Mouse (Mus musculus) liver, embryonic 14.5 days (tissue): Measurements from ENCODE around the gene Aqp11. TPM values are rescaled to one million over a fixed set of nuclear protein-coding genes. Genes with fewer than 3 reads are reported as not detected.

ENCODE experiments used
- ATAC-seq: fragments of 200-750 bp; cut with Nextera tagmentation; 2 replicates; pipeline ENCODE4 v1.8.0; 2017; ENCODE audit warnings: moderate number of reproducible peaks, mild to moderate bottlenecking, moderate library complexity; ENCODE audit not compliant: insufficient read depth
- DNase-seq, 3 experiments: peaks; one replicate each; pipeline ENCODE4 v3.0.0-alpha.2; 2012 to 2013; ENCODE audit warnings: low read depth in 3 of 3, low spot score in 3 of 3
- H3K27ac ChIP-seq: fragments of 300-500 bp; sonication (generic); 2 replicates; pipeline ENCODE4 v1.5.1; 2014; ENCODE audit warnings: moderate library complexity, mild to moderate bottlenecking, control low read depth, inconsistent platforms
- H3K27me3 ChIP-seq: fragments of 300-500 bp; sonication (generic); 2 replicates; pipeline ENCODE4 v1.6.1; 2014; ENCODE audit warnings: mild to moderate bottlenecking, low read length, moderate library complexity; ENCODE audit not compliant: control insufficient read depth, insufficient read depth
- H3K36me3 ChIP-seq: fragments of 300-500 bp; sonication (generic); replicated peaks from 2 replicates; pipeline ENCODE4 v1.6.1; 2014; ENCODE audit warnings: low read depth; ENCODE audit not compliant: control insufficient read depth, insufficient read depth
- H3K4me1 ChIP-seq, 2 experiments: fragments of 200-500 bp in 1 of 2; fragments of 300-500 bp in 1 of 2; sonication (generic) in 1 of 2; replicated peaks; 2 replicates each; pipeline ENCODE4 v1.6.1; 2012 to 2014; ENCODE audit warnings: antibody characterized with exemption in 1 of 2, inconsistent platforms in 1 of 2, low read length in 1 of 2; ENCODE audit not compliant: control insufficient read depth in 2 of 2, insufficient read depth in 2 of 2
- H3K4me2 ChIP-seq: fragments of 300-500 bp; sonication (generic); 2 replicates; pipeline ENCODE4 v1.6.1; 2014; ENCODE audit warnings: low read depth, mild to moderate bottlenecking, control low read depth, moderate library complexity
- H3K4me3 ChIP-seq, 2 experiments: fragments of 200-500 bp in 1 of 2; fragments of 300-500 bp in 1 of 2; sonication (generic) in 1 of 2; 2 replicates each; pipeline ENCODE4 v1.5.1; 2012 to 2014; ENCODE audit warnings: low read depth in 2 of 2, low read length in 2 of 2, mild to moderate bottlenecking in 2 of 2, control low read depth in 1 of 2, inconsistent platforms in 1 of 2, moderate library complexity in 1 of 2; ENCODE audit not compliant: insufficient read depth in 1 of 2
- H3K9ac ChIP-seq: fragments of 300-500 bp; sonication (generic); replicated peaks from 2 replicates; pipeline ENCODE4 v1.6.1; 2014; ENCODE audit warnings: mild to moderate bottlenecking, control low read depth, moderate library complexity
- H3K9me3 ChIP-seq: fragments of 300-500 bp; sonication (generic); 2 replicates; pipeline ENCODE4 v1.6.1; 2016; ENCODE audit warnings: low read length, mixed read lengths; ENCODE audit not compliant: control insufficient read depth
- CTCF ChIP-seq: IDR thresholded peaks from 2 replicates; pipeline ENCODE4 v1.5.1; 2016; ENCODE audit warnings: antibody characterized with exemption, low read depth, control low read depth
- EP300 ChIP-seq: IDR thresholded peaks from 2 replicates; pipeline ENCODE4 v1.6.1; 2016; ENCODE audit warnings: antibody characterized with exemption, low read depth
- WGBS: fragments of 180-500 bp; shearing (Covaris S2); extraction: QIAGEN DNeasy Blood & Tissue Kit; methylation state at CpG from one replicate; pipeline ENCODE4 v1.1.7; 2014; ENCODE audit not compliant: insufficient replicate concordance; 5-methylcytosine and 5-hydroxymethylcytosine counted together
- polyA plus RNA-seq, 2 experiments: library from polyadenylated mRNA; depleted of rRNA in 1 of 2; stranded (reverse) in 1 of 2; unstranded in 1 of 2; fragments of >200 nt; fragmentation: Nextera tagmentation in 1 of 2; extraction: Ambion mirVana in 1 of 2; gene quantifications; 2 replicates each; pipeline versions ENCODE4 v1.2.1 to v1.2.3; 2012 to 2014

Aqp11 gene
- polyA plus RNA-seq, 2 experiments = 7.4 to 22.3 TPM

GRCm38 (mm10) chr7:97707809-97708208 is 30.3 kb downstream of the Aqp11 start:
- H3K4me1 ChIP-seq = no peaks in the 10 kb centered on the region
- no peaks in the 10 kb centered on the region for H3K9me3 ChIP-seq
- no peak overlapping the region for H3K4me2 ChIP-seq
- H3K9ac ChIP-seq = no peak overlapping the region
- 59% methylated on average over 5 of the region's 5 CpGs for WGBS
- ATAC-seq = no peak
- H3K27me3 ChIP-seq = no peaks in the 10 kb centered on the region
- H3K4me3 ChIP-seq = no peak overlapping the region
- no peak for DNase-seq
- no peak for TF ChIP-seq CTCF
- TF ChIP-seq EP300 = no peak
- peaks cover 4% of the 10 kb centered on the region for H3K36me3 ChIP-seq
- H3K27ac ChIP-seq = no peak overlapping the region

- peaks cover 2% of the 10 kb centered on the region; the same call in 1 of the 2 replicates for H3K36me3 ChIP-seq
- H3K9ac ChIP-seq = no peak overlapping the region
- H3K27ac ChIP-seq = no peak overlapping the region
- H3K4me1 ChIP-seq = no peaks in the 10 kb centered on the region
- H3K27me3 ChIP-seq = no peaks in the 10 kb centered on the region
- 72% methylated on average over 4 of the region's 4 CpGs for WGBS
- no peak for DNase-seq
- no peak overlapping the region for H3K4me3 ChIP-seq
- no peaks in the 10 kb centered on the region for H3K9me3 ChIP-seq
- no peak for ATAC-seq
- no peak overlapping the region for H3K4me2 ChIP-seq
- TF ChIP-seq EP300 = no peak
- TF ChIP-seq CTCF = no peak
These were observed 31.0 kb downstream of the Aqp11 start for GRCm38 (mm10) chr7:97707123-97707522.

GRCm38 (mm10) chr7:97701106-97701505 is 37.0 kb downstream of the Aqp11 start:
- no peak for DNase-seq
- no peak overlapping the region for H3K27ac ChIP-seq
- WGBS = 73% methylated on average over 6 of the region's 6 CpGs
- no peak for ATAC-seq
- no peaks in the 10 kb centered on the region for H3K36me3 ChIP-seq
- H3K27me3 ChIP-seq = no peaks in the 10 kb centered on the region
- H3K4me2 ChIP-seq = no peak overlapping the region
- TF ChIP-seq EP300 (no peak), CTCF (no peak)
- peaks cover 0 to 1% of the 10 kb centered on the region in 2 experiments; a peak in 2 of 4 replicates for H3K4me1 ChIP-seq
- H3K9me3 ChIP-seq = no peaks in the 10 kb centered on the region
- H3K4me3 ChIP-seq = no peak overlapping the region
- no peak overlapping the region for H3K9ac ChIP-seq

GRCm38 (mm10) chr7:97700173-97700572 is 37.9 kb downstream of the Aqp11 start:
- Histone ChIP-seq H3K9ac (no peak overlapping the region), H3K27ac (no peak overlapping the region), H3K9me3 (no peaks in the 10 kb centered on the region), H3K27me3 (no peaks in the 10 kb centered on the region), H3K36me3 (no peaks in the 10 kb centered on the region), H3K4me3 (no peak overlapping the region), H3K4me2 (no peak overlapping the region), H3K4me1 (peaks cover 6 to 9% of the 10 kb centered on the region in 2 experiments)
- WGBS = 68% methylated on average over 4 of the region's 4 CpGs
- no peak for DNase-seq
- no peak for ATAC-seq
- no peak for TF ChIP-seq EP300
- no peak for TF ChIP-seq CTCF

GRCm38 (mm10) chr7:97696506-97697254 is 41.4 kb downstream of the Aqp11 start, which contains the start of gene Clns1a:
Gene Clns1a (plus strand): TSS chr7:97696634.
- Histone ChIP-seq H3K27ac (peak within 1 kb of the TSS; percentile 28), H3K9me3 (no peaks in the 10 kb centered on the region), H3K27me3 (no peaks in the 10 kb centered on the region), H3K9ac (peak within 1 kb of the TSS; percentile 93), H3K36me3 (no peaks in the 10 kb centered on the region), H3K4me3 (peak within 1 kb of the TSS; percentile 90 to 99), H3K4me2 (peak within 1 kb of the TSS; percentile 80), H3K4me1 (peaks cover 6 to 9% of the 10 kb centered on the region in 2 experiments)
- DNase-seq (peak; percentile 78 to 81 (median 79)), ATAC-seq (peak; percentile 93)
- TF ChIP-seq EP300 (no peak; the same call in 1 of the 2 replicates), CTCF (no peak)
- WGBS = under 1% methylated on average over 63 of the region's 63 CpGs
